In genomic region chr4:40877528-40877927, GRCm38 (mm10) we compare ENCODE assay signal across 11 mouse cellular contexts. TPM values are rescaled to one million over a fixed set of nuclear protein-coding genes. Genes with fewer than 3 reads are reported as not detected.
DNase-seq lines count a peak whose midpoint lies in the region; ATAC-seq and TF ChIP-seq lines count a peak whose summit lies in the region.
"Had no signal": no experiment of that assay in that cellular context is flagged by ENCODE, and none has a peak within 500 bp of the region (broad histone marks: within the 10 kb centered on the region; RNA-seq: fewer than 3 reads in every experiment).

No protein-coding gene starts in this region.

- peak overlapping the region; percentile 18 for H3K27ac ChIP-seq in heart, embryonic 11.5 days (ENCODE audit: low read depth, low read length)
- peak overlapping the region; percentile 74 for H3K27ac ChIP-seq in lung, postnatal 0 days (ENCODE audit: low read length)
- H3K27ac ChIP-seq in intestine, embryonic 14.5 days (ENCODE audit: low read depth): peak overlapping the region; percentile 69; the same call in 1 of the 2 replicates
- peak overlapping the region; percentile 48; the same call in 1 of the 2 replicates for H3K27ac ChIP-seq in neural tube, embryonic 14.5 days (ENCODE audit: low read depth, low read length)

- ATAC-seq in heart, embryonic 11.5 days (replicated peaks; ENCODE audit: insufficient number of reproducible peaks, low FRiP score, low TSS enrichment): no peak
- peak; percentile 7; the same call in 1 of the 2 replicates for ATAC-seq in lung, postnatal 0 days
- no peak for ATAC-seq in intestine, embryonic 14.5 days (replicated peaks; ENCODE audit: low FRiP score, low TSS enrichment, low read depth)
- no peak for ATAC-seq in neural tube, embryonic 14.5 days (ENCODE audit: low read depth)

- H3K4me3 ChIP-seq in heart, embryonic 11.5 days (ENCODE audit: low read depth, low read length): no peak overlapping the region
- no peak overlapping the region for H3K4me3 ChIP-seq in lung, postnatal 0 days (ENCODE audit: low read depth, low read length)
- H3K4me3 ChIP-seq in intestine, embryonic 14.5 days (ENCODE audit: low read depth, low read length): no peak overlapping the region
- H3K4me3 ChIP-seq in neural tube, embryonic 14.5 days (ENCODE audit: low read depth, low read length): no peak overlapping the region

- peak overlapping the region; percentile 42 for H3K4me2 ChIP-seq in heart, embryonic 11.5 days
- H3K4me2 ChIP-seq in lung, postnatal 0 days (replicated peaks; ENCODE audit: low read depth, low read length): peak overlapping the region; percentile 40
- no peak overlapping the region for H3K4me2 ChIP-seq in intestine, embryonic 14.5 days (ENCODE audit: low read length)
- H3K4me2 ChIP-seq in neural tube, embryonic 14.5 days (ENCODE audit: low read depth, low read length): no peak overlapping the region; the same call in 1 of the 2 replicates

- H3K9me3 ChIP-seq in heart, embryonic 11.5 days (replicated peaks; ENCODE audit: control insufficient read depth, low read length): no peaks in the 10 kb centered on the region
- H3K9me3 ChIP-seq in lung, postnatal 0 days (ENCODE audit: low read length): no peaks in the 10 kb centered on the region
- no peaks in the 10 kb centered on the region for H3K9me3 ChIP-seq in intestine, embryonic 14.5 days (ENCODE audit: control insufficient read depth, low read length)
- H3K9me3 ChIP-seq in neural tube, embryonic 14.5 days (ENCODE audit: control insufficient read depth, low read length): no peaks in the 10 kb centered on the region

- TF ChIP-seq CTCF in lung, postnatal 0 days (IDR thresholded peaks at IDR 0.05): no peak

- peaks cover 38% of the 10 kb centered on the region for H3K4me1 ChIP-seq in heart, embryonic 11.5 days (ENCODE audit: control insufficient read depth, insufficient read depth, low read length)
- peaks cover 12% of the 10 kb centered on the region for H3K4me1 ChIP-seq in lung, postnatal 0 days (ENCODE audit: insufficient read depth, low read depth, low read length)
- H3K4me1 ChIP-seq in intestine, embryonic 14.5 days (replicated peaks; ENCODE audit: control insufficient read depth, insufficient read depth, low read length): peaks cover 43% of the 10 kb centered on the region
- 0 out of 2 replicates have a peak, but pooled peaks cover 2% of the 10 kb centered on the region for H3K4me1 ChIP-seq in neural tube, embryonic 14.5 days (ENCODE audit: control insufficient read depth, insufficient read depth, low read length)

- no peak for DNase-seq in heart, postnatal 25 days (ENCODE audit: low spot score)
- DNase-seq in lung, postnatal 0 days (ENCODE audit: low spot score): no peak
- DNase-seq in lung, postnatal 14 days: no peak
- no peak for DNase-seq in intestine, embryonic 14.5 days (ENCODE audit: low spot score)
- no peak for DNase-seq in right cerebral cortex, postnatal 25 days
- DNase-seq in cerebellum, adult 18-20 months: no peak
- DNase-seq: cerebellum, adult 11-12 months had no signal

- 58% methylated on average over 5 of the region's 5 CpGs for WGBS in heart, embryonic 11.5 days (ENCODE audit: insufficient replicate concordance)
- WGBS in lung, postnatal 0 days: 42% methylated on average over 5 of the region's 5 CpGs
- WGBS in intestine, embryonic 14.5 days: 71% methylated on average over 5 of the region's 5 CpGs
- 89% methylated on average over 5 of the region's 5 CpGs for WGBS in neural tube, embryonic 14.5 days

- no peak for TF ChIP-seq EP300 in lung, postnatal 0 days (IDR thresholded peaks at IDR 0.05)

- intact Hi-C loops in heart, postnatal 25 days (cut with DNase I): no loop called here

- H3K36me3 ChIP-seq in heart, embryonic 11.5 days (ENCODE audit: control insufficient read depth, insufficient read depth, low read length): no peaks in the 10 kb centered on the region
- H3K36me3 ChIP-seq in lung, postnatal 0 days (ENCODE audit: insufficient read depth, low read length): no peaks in the 10 kb centered on the region
- H3K36me3 ChIP-seq in intestine, embryonic 14.5 days (ENCODE audit: control insufficient read depth, insufficient read depth, low read length): no peaks in the 10 kb centered on the region
- H3K36me3 ChIP-seq in neural tube, embryonic 14.5 days (ENCODE audit: control insufficient read depth, insufficient read depth, low read length): no peaks in the 10 kb centered on the region

- no peaks in the 10 kb centered on the region for H3K27me3 ChIP-seq in heart, embryonic 11.5 days (ENCODE audit: control insufficient read depth, insufficient read depth, low read length)
- H3K27me3 ChIP-seq in lung, postnatal 0 days (replicated peaks; ENCODE audit: insufficient read depth, low read length): no peaks in the 10 kb centered on the region
- no peaks in the 10 kb centered on the region for H3K27me3 ChIP-seq in intestine, embryonic 14.5 days (replicated peaks; ENCODE audit: control insufficient read depth, insufficient read depth, low read length)
- no peaks in the 10 kb centered on the region for H3K27me3 ChIP-seq in neural tube, embryonic 14.5 days (ENCODE audit: control insufficient read depth, insufficient read depth, low read length)

- peak overlapping the region; percentile 49; the same call in 1 of the 2 replicates for H3K9ac ChIP-seq in heart, embryonic 11.5 days (ENCODE audit: low read depth, low read length)
- peak overlapping the region; percentile 16; the same call in 1 of the 2 replicates for H3K9ac ChIP-seq in lung, postnatal 0 days (replicated peaks; ENCODE audit: low read depth)
- H3K9ac ChIP-seq in intestine, embryonic 14.5 days (ENCODE audit: low read length): no peak overlapping the region
- H3K9ac ChIP-seq in neural tube, embryonic 14.5 days (replicated peaks; ENCODE audit: low read depth, low read length): no peak overlapping the region

RNA-seq across cellular contexts. Expression of gene B4galt1, which starts 23.7 kb away (rescaled TPM):
- polyA plus RNA-seq in heart, embryonic 11.5 days (2014; fragmentation: Nextera tagmentation; extraction: Ambion mirVana): 43.9 and 50.2 TPM in 2 replicates
- total RNA-seq in heart, postnatal 25 days (2021): 10 to 100 TPM; 58.2 to 70.4 TPM
- 82.9 and 89.4 TPM in 2 replicates for polyA plus RNA-seq in lung, postnatal 0 days (2015; fragmentation: Nextera tagmentation; extraction: Ambion mirVana)
- 36.7 and 37.9 TPM in 2 replicates for polyA plus RNA-seq in intestine, embryonic 14.5 days (2014; fragmentation: Nextera tagmentation; extraction: Ambion mirVana)
- 5.2 and 9.9 TPM in 2 replicates for polyA plus RNA-seq in neural tube, embryonic 14.5 days (2014; fragmentation: Nextera tagmentation; extraction: Ambion mirVana)

RNA-seq across cellular contexts. Expression of gene Spink4, which starts 42.3 kb away (rescaled TPM):
- 5.9 and 7.9 TPM in 2 replicates for polyA plus RNA-seq in heart, embryonic 11.5 days (2014; fragmentation: Nextera tagmentation; extraction: Ambion mirVana)
- under 1 TPM in 1 of 2 experiments, not detected in 1; 0.78 TPM for total RNA-seq in heart, postnatal 25 days (2021)
- 3.5 and 4.6 TPM in 2 replicates for polyA plus RNA-seq in lung, postnatal 0 days (2015; fragmentation: Nextera tagmentation; extraction: Ambion mirVana)
- 33.9 and 76.7 TPM in 2 replicates for polyA plus RNA-seq in intestine, embryonic 14.5 days (2014; fragmentation: Nextera tagmentation; extraction: Ambion mirVana)
- not detected in 2 replicates for polyA plus RNA-seq in neural tube, embryonic 14.5 days (2014; fragmentation: Nextera tagmentation; extraction: Ambion mirVana)
- polyA plus RNA-seq: C2C12; forebrain, embryonic 14.5 days had no signal

Comparison
In these comparisons a context has a peak if more than half of its experiments do, and no peak if none do; other contexts are left out.
1. H3K27ac ChIP-seq: peak in every context shown above with its lines; median percentile 74 in lung, postnatal 0 days; 69 in intestine, embryonic 14.5 days; 48 in neural tube, embryonic 14.5 days; 18 in heart, embryonic 11.5 days.
2. H3K4me2 ChIP-seq: peak in heart, embryonic 11.5 days (single experiment) and lung, postnatal 0 days (single experiment); none in intestine, embryonic 14.5 days (single experiment) and neural tube, embryonic 14.5 days (single experiment).
3. H3K9ac ChIP-seq: peak in heart, embryonic 11.5 days (single experiment) and lung, postnatal 0 days (single experiment); none in intestine, embryonic 14.5 days (single experiment) and neural tube, embryonic 14.5 days (single experiment).